Mouse (Mus musculus) small intestine, adult 2 months (tissue): Measurements from ENCODE around the gene Hdac9.

Source experiments
- CTCF ChIP-seq: fragments of 200-500 bp; IDR thresholded peaks from 2 replicates; pipeline ENCODE4 v1.5.1; 2012; ENCODE audit warnings: low read depth, mild to moderate bottlenecking, control low read depth, inconsistent platforms, low read length, moderate library complexity, mixed read lengths; ENCODE audit not compliant: insufficient replicate concordance, insufficient read length; ENCODE audit errors: extremely low read depth
- POLR2A ChIP-seq: fragments of 200-500 bp; IDR thresholded peaks from 2 replicates; pipeline ENCODE4 v1.6.1; 2012; ENCODE audit warnings: low read depth, mild to moderate bottlenecking, control low read depth, inconsistent platforms, low read length, moderate library complexity

DNA sequence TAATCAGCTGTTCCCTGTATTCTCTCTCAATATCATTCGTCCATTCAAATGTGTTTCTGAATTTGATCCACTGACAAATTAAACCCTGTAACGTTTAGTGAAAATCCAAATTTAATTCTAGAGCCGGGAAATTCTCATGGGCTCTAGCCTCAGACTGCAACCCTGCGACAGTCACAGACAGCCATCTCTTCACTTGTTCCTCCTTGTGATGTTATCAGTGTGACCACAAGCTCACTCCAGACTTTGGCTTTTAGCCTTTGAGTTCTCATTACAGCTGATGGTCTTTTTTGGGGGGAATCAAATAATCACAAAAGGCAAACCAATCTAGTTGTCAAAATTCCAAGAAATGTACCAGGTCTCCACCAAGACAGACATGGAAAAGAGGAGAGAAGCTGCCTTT, 578.0 kb downstream of the Hdac9 start:
- TF ChIP-seq POLR2A (no peak), CTCF (no peak)
